Mouse (Mus musculus): ENCODE results near the gene Ebf1.

DNA sequence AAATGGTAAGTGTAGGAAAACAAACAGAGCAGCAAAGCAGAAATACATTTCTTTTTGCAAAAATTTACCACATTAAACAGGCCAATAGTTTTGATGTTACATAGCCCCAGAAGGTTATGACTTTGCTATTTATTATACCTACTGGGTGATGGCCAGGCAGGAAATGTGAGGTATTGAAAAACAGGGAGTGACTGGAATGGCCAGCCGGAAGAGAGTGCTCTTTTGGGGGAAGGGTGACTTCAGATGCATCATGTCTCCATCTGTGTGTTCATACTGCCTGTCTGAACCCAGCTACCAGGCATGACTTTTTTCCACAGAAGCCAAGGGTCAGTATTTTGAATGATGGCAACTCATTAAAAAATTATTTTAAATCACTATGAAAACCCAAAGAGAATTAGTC is 84.7 kb downstream of the Ebf1 start:
- TF ChIP-seq EP300 (IDR thresholded peaks at IDR 0.05; ENCODE audit: insufficient read depth, low read depth, low read length) (no peak), POLR2A (IDR thresholded peaks at IDR 0.05; ENCODE audit: insufficient read depth, low read length) (no peak)
